Mouse (Mus musculus) G1E (cell line): Measurements from ENCODE around the gene Lpo.

ENCODE experiments used
- CTCF ChIP-seq: IDR thresholded peaks from 2 replicates; pipeline ENCODE4 v1.5.1; 2012; ENCODE audit warnings: low read depth, low read length, inconsistent platforms, mixed read lengths
- GATA1 ChIP-seq: IDR thresholded peaks from 2 replicates; pipeline ENCODE4 v1.6.1; 2012; ENCODE audit warnings: borderline replicate concordance, low read length, inconsistent platforms, mixed read lengths
- GATA2 ChIP-seq: IDR thresholded peaks from 2 replicates; pipeline ENCODE4 v1.6.1; 2012; ENCODE audit warnings: low read depth, low read length, inconsistent platforms, borderline replicate concordance
- POLR2AphosphoS5 ChIP-seq: IDR thresholded peaks from 2 replicates; pipeline ENCODE4 v1.6.1; 2012; ENCODE audit warnings: low read depth, low read length, inconsistent platforms; ENCODE audit not compliant: insufficient replicate concordance
- TAL1 ChIP-seq: conservative IDR thresholded peaks from 2 replicates; pipeline ENCODE4 v1.6.1; 2012; ENCODE audit warnings: low read depth, low read length, inconsistent platforms, mixed read lengths

DNA sequence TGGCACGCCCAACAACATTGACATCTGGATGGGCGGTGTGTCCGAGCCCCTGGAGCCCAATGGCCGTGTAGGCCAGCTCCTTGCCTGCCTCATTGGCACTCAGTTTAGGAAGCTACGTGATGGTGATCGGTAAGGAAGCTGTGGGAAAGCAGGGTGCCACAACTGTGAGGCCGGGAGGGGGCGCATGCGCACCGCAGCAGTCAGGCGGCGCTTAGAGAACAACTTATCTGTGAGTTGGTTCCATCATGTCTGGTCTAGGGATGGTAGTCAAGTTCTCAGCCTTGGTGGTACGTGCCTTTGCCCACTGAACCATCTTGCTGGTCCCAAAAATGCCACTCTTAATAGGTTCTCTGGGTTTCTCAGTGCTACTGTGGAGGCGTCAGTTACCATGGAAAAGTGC is 25.5 kb downstream of the Lpo start:
- TF ChIP-seq CTCF, result no peak
- TF ChIP-seq POLR2AphosphoS5, result no peak
- no peak for TF ChIP-seq GATA1
- TF ChIP-seq TAL1, result no peak
- no peak for TF ChIP-seq GATA2
